Mouse (Mus musculus): Measurements from ENCODE around the gene Krtcap2.

Krtcap2 gene

DNA sequence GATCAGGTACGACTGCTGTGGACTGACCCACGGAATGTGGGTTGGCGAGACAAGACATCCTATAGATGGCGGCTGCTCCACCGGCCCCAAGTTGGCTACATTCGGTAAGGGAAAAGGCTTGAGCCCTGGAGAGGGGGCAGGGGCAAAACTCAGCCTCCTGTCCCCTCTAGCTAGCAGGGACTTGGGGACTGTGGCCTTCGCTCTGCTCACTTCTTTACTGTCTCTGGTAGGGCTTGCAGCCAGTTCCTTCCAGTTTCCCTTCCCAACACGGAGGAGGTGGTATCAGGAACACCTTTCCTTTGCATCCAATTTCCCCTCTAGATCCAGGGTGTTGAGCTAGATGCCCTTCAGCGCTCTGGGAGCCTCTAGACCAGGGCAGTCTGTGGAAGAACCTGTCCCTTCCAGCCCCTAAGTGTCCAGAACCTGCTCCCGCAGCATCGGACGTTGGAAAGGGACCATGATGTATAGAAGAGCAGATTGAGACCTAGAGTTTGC is 20.4 kb upstream of the Krtcap2 start:
- DNase-seq (ENCODE audit: low read depth, low spot score): no peak

DNA sequence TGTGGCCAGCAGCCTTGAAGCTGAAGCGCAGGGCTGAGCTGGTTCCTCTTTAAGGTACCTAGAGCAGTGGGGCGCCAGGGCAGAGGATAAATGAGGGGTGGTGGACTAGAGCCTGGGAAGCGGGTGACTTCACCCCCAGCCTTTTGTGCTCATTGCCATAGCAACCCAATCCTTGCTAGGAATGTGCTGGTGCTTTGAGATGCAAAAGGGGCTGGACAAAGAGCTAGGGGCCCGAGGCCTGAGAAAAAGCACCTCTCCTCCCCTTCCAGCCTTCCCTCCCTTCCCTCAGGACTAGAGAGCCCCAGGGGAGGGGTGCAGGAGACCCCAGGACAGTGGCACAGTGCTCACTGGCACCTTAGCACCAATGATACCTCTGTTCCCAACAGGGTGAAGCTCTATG is 19.8 kb upstream of the Krtcap2 start:
- DNase-seq (ENCODE audit: low read depth, low spot score): no peak

DNA sequence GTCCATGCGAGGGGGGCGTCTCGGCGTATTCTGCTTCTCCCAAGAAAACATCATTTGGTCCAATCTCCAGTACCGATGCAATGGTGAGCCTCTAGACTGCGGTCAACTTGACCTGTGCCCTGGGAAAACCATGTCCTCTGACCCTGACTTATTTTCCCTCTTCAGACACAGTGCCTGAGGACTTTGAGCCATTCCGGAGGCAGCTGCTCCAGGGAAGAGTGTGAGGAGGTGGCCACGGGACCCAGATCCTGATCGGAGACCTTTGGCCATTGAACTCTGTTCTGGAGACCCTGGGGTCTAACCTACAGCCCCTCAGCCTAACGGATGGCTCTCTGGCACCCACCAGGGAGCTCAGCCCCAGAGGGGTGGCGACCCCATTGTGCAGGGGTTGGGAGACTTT is 19.4 kb upstream of the Krtcap2 start:
- no peak for DNase-seq (ENCODE audit: low read depth, low spot score)

DNA sequence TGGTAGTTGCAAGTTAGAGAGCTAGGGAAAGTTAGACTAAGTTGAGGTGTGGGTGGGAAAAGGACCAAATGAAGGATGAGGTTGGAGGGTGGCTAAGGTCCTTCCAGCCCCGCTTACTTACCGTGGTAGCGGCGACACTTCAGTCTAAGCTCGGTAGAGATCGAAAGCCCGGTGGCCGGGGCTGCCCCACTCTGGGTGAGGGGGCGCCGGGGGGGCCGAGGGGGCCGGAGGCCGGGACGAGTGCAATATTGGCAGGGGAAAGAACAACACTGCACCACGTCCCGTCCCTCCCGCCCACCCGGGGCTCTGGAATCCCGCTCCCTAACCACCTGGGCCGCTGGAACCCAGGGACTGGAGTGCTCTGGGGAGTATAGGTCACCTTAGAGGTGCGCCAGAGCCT is 18.9 kb upstream of the Krtcap2 start, which contains the start of gene Mtx1:
Gene Mtx1 (minus strand): TSS at position 189 of the 400 bp plus-strand sequence.
- DNase-seq (ENCODE audit: low read depth, low spot score): no peak

DNA sequence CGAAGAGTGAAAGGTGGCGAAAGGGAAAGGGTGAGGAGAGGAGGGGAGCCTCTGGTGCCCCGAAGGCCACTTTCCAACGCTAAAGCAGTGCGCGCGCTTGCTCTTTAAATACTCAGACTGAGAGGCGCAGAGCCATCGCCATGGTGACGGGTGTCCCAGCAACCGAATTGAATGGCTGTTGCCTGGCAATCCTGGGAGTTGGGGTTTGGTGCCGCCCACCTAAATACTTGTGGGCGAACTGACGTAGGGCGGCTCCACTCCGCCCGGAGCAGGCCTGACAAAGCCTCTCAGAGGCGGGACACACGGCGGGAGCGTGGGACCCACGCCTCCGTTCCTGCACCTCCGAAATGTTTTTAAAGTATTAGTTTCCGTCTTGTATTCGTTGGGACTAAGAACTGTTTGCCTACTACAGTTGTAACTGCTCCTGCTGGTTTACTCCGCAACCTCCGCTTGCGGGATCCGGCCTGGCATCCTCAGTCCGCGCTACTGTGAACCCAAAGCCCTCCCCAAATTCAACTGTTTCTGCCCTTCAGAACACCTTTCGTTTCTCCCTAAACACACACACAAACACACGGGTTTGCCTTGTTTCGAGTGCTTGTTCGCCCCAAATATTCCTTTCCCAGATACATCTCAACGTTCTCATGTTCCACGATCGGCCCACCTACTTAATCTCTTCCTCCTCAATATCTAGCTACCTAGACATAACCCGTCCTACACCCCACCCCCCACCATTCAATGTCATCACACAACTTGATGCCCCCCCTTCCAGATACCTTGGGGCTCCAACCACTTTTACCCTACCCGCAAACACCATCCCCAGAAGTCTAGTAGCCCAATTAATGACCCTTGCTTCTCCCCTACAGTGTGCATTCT is 18.2 kb upstream of the Krtcap2 start:
- DNase-seq (ENCODE audit: low read depth, low spot score): no peak

DNA sequence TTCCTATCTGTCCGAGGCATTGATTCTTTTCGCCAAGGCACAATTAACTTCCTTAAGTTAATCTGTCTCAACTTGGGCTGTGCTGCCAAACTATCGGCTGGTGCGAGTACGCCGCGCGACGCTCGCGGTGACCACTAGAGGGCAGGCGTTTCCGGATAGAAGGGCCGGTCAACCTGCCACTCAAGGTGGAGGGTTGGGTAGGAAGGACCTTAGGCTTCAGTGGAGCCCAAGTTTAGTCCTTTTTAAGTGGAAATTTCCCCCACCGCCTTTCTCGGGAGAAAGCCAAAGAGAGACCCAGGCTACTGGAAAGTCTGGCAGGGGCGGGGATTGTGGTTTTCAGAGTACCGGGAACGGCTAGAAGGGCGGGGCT is 17.6 kb upstream of the Krtcap2 start:
- peak; percentile 87 for DNase-seq (ENCODE audit: low read depth, low spot score)

DNA sequence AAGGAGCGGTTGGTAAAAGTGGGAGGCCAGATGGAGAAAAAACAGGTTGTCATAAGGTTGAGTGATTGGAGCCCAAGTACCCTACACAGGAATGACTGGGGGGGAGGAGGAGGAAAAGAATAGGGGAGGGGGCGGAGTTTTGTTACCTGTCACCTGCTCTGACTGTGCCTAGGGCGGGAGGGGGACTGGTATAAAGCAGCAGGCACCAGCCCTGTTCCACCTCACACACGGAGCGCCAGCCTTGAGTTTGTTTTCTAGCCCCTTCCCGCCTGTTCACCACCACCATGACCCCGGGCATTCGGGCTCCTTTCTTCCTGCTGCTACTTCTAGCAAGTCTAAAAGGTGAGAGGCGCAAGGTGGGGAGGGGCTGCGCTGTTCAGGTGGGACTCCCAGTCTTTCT is 16.9 kb upstream of the Krtcap2 start, which contains the start of gene Muc1:
Gene Muc1 (plus strand): TSS at position 222 of the 400 bp plus-strand sequence.
- no peak for DNase-seq (ENCODE audit: low read depth, low spot score)

DNA sequence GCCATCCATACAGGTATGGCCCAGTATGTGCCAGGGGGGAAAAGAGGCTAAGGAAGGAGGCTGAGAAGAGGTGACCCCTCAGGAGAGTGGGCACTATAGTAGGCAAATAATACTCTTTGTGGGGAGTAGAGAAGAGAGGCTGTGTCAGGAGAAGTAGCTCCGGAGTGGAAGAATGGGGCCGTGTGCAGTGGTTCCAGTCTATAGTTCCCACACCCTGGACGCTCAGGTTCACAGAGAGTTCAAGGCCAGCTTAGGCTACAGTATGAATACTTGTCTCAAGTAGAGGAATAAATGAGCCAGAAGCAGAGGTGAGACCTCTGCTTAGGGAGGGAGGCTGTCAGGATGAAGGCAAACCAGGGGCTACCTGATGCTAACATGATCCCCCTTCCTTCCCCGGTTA is 16.5 kb upstream of the Krtcap2 start:
- DNase-seq (ENCODE audit: low read depth, low spot score): no peak

DNA sequence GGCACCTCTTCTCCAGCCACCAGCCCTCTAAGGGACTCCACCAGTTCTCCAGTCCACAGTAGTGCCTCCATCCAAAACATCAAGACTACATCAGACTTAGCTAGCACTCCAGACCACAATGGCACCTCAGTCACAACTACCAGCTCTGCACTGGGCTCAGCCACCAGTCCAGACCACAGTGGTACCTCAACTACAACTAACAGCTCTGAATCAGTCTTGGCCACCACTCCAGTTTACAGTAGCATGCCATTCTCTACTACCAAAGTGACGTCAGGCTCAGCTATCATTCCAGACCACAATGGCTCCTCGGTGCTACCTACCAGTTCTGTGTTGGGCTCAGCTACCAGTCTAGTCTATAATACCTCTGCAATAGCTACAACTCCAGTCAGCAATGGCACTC is 15.2 kb upstream of the Krtcap2 start:
- no peak for DNase-seq (ENCODE audit: low read depth, low spot score)

DNA sequence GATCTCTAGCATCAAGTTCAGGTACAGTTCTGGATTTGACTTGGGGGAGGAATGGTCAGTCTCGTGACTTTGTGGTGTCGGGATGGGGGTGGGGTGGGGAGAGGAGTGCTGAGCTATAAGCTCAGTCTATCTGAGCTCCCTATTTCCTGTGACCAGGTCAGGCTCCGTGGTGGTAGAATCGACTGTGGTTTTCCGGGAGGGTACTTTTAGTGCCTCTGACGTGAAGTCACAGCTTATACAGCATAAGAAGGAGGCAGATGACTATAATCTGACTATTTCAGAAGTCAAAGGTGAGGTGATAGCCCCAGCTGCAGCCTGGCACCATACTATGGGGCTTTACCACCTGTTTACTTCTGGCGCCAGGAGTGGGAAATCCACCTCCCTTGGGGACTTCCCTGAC is 14.4 kb upstream of the Krtcap2 start:
- no peak for DNase-seq (ENCODE audit: low read depth, low spot score)

DNA sequence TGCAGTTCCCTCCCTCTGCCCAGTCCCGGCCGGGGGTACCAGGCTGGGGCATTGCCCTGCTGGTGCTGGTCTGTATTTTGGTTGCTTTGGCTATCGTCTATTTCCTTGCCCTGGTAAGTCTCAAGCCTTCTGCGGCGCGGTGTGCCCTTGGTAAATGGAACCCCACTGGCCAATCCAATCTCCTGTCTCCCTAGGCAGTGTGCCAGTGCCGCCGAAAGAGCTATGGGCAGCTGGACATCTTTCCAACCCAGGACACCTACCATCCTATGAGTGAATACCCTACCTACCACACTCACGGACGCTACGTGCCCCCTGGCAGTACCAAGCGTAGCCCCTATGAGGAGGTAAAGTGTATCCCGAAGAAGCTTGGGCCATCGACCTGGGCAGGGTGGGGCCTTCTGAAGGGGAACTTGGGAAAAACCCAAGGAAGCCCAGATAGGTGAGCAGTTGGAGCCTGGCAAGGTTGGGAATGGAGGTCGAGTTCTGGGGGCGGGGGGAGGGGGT is 13.9 kb upstream of the Krtcap2 start:
- no peak for DNase-seq (ENCODE audit: low read depth, low spot score)

DNA sequence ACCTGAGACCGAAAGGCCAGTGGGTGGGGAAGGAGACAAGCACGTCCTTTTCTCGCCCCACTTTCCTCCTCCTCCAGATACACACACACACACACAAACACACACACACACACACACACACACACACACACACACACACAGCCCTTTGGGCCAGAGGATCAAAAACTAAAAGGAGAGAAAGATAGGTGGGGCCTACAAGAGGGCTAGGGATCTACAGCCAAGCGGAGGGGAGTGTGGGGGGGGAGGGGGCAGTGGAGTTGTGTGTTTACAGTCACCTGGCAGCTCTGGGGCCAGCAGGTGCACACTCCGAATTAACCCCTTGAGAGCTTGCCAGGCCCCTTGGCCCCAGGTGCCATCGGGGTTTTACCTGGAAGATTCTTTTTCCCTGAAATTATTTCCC is 13.2 kb upstream of the Krtcap2 start:
- no peak for DNase-seq (ENCODE audit: low read depth, low spot score)

DNA sequence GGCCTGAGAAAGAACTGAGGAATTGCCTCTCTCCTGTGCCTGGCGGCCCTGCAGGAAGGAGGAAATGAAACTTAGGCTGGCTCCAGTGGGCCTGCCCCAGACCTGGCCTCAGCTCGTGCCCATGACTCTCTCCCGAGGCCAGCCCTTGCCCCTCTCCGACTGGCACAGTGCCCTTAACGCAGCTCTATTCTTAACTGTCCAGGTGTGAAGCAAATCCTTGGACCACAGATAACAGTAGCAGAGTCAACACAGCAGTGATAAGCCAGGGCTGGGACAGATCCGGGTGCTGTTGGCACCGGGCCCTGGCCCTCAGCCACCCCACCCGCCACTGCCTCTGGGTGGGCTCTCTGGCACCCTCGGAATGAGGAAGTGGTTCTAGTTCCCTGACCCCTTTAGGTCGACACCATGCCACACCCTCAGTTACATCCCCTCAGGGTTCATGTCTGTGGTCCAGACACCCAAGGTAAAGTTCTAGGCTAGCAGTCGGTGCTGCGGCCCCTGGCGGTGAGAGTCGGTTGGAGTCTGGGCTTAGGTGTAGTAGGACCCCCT is 12.1 kb upstream of the Krtcap2 start:
- DNase-seq (ENCODE audit: low read depth, low spot score): peak; percentile 79

DNA sequence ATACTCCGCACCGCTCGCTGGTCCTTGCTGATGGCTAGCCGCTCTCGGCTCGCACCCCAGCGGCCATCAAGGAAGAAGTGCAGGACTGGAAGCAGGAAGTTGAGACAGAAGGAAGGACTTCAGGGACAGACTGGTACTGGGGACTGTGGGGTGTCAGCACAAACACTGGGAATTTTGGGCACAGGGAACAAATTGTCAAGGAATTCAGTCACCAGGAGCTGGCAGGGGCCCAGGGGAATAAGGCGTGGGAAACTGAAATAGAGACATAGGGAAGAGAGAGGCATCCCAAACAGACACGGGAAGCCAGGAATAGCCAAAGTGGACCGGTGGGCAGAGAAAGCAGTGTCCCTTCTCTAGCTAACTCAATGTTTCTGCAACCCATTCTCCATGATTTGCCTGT is 9.2 kb upstream of the Krtcap2 start:
- DNase-seq (ENCODE audit: low read depth, low spot score): no peak

DNA sequence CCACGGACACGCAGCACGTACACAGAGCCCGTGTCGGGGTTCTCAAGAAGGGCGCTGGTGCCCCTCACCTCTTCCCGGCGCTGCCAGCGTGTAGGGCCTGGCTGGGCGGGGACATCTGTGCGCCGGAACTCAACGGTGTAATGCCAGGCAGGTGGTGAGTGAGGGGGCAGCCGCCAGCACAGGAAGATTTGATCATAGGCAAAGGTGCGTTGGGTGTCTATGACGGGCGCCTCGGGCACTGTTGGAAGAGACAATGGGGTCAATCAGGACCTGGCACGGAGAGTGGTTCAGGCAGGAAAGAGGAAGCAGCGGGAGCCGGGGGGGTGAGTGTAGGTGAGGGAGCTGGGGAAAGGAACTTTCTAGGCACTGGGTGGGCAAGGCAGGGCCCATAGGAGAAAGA is 8.1 kb upstream of the Krtcap2 start:
- DNase-seq (ENCODE audit: low read depth, low spot score): no peak

DNA sequence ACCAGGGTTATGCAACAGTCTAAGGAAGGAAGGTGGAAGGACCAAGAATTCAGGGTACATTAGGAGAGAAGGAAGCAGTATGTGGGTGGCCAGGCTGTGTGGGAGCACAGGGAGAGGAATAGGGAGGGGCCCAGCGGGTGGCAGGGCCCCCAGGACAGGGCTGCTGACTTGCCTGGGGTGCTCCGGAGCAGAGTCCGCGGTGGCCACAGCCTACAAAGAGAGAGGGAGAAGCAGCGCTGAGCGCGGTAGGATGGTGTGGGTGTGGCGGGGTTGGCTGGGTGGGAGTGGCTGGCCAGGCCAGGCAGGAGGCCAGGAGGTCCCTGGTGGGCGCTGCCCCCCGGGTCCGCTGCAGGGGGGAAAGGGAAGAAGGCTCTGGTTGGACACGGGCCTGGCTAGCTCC is 7.3 kb upstream of the Krtcap2 start:
- DNase-seq (ENCODE audit: low read depth, low spot score): no peak

DNA sequence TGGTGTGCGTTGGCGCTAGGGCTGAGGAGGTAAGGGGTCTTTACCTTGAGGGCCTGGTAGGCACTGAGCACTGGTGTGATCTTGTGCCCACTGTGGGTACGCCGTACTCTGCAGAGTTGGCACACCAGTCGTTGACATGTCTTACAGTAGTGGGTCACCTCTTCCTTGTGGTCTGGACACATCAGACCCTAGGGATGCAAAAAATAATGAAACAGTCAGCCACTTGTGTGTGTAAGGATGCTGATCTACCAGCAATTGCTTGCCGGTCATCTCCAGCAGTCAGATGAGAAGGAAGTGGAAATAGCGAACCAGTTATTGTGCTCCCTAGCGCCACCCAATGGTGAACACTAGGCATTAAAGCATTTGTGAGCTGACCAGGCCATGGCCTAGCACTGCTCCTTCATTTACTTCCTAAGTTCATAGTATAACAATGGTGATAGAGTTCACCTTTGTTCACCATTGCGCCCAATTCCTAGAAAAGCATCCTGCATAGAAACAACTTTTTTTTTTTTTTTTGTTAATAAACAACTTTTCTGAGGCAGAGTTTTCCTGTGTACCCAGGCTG is 3.4 kb upstream of the Krtcap2 start:
- peak; percentile 81 for DNase-seq (ENCODE audit: low read depth, low spot score)

DNA sequence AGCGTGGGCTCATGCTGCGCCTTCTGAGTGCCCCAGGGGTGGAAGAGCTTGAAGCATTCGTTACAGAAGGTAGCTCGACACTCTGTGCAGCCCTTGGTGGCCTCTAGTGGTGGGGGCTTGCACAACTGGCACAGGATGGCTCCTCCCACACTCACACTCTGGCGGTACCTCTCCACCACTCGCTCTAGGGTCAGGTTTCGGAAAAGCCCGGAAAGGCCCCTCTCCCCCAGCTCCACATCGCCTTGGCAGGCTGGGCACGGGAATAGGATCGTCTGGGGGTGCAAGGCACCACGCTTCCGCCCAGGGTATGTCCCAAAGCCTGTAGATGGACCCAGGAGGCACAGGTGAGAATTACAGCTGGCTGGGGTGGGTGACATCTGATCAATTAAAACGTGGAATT is 2.2 kb upstream of the Krtcap2 start:
- peak; percentile 53 for DNase-seq (ENCODE audit: low read depth, low spot score)

DNA sequence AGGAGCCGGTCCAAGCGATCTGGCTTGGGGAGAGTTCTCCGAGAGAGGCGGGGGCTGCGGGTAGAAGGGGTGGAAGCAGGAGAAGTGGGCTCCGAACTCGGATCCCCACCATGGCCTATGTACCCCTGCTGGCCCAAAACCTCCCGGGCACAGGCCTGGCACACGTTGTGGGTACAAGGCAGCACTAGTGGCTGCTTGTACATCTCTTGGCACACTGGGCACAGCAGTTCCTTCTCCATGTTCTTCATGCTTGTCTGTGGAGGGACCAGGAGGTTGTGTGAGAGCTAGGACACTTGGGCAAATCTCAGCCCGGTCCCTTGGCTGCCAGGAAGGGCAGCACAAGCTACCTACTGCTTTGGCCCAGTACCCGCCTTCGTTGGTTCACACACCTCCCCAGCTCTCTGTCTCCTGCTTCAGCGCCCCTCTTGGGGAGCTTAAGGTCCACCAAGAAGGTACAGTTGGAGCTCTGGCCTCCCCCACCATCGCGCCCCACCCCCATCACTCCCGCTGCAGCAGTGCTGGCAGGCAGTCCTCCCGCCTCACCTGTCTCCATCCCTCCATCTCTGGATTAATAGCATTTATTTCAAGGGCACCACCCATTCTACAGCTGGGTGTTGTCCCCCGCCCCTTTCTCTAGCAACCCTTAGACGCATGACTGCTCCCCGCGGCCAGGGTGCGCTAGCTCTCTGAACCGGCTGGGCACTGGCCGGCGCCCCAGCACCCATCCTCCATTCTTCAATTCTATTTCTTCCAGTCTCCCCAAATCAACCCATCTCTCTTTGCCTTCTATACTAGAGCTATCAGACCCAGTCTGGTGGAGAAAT is 1.4 kb upstream of the Krtcap2 start:
- peak; percentile 83 for DNase-seq (ENCODE audit: low read depth, low spot score)

DNA sequence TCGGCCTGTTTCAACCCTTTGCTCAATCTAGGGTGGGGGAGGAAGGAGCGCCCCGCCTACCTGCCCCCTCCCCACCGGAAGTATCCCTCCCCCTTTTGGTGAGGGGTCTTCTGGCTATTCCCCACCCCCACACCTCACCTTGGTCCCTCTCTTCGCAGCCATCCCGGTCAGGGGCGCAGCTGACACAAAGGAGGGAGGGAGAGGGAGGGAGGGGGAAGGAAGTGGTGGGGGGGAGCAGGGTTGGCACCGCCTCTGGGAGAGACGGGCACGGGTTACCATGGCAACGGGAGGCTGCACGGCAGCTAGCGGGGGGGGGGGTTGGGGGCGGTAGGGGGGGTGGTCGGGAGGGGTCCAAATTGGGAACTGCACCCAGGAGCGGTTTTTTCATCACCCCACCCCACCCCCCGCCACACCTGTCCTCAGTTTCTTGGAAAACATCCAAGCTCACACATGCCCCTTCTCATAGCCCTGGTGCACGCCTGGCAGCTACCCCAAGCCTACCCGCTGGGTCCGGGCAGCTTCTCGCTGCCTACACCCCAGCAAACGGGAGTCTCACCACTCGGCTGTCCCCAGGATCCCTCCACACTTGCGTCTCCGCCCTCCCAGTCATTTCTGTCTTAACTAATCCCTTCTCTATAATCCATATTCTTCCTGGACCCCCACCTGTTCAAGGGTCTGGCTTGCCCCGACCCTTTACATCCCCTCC is 631 bp upstream of the Krtcap2 start:
- DNase-seq (ENCODE audit: low read depth, low spot score): peak; percentile 80
